Mouse (Mus musculus) heart, embryonic 11.5 days (tissue): ENCODE measurements around the gene Bnc2. TPM values are rescaled to one million over a fixed set of nuclear protein-coding genes. Genes with fewer than 3 reads are reported as not detected.
A peak's percentile ranks its signal among the peaks of the same experiment; 100 is the strongest.

ENCODE experiments used
- ATAC-seq: fragments of 200-750 bp; cut with Nextera tagmentation; replicated peaks from 2 replicates; pipeline ENCODE4 v1.8.0; 2017; ENCODE audit warnings: moderate library complexity; ENCODE audit not compliant: insufficient number of reproducible peaks, low FRiP score, low TSS enrichment
- H3K27ac ChIP-seq: fragments of 300-500 bp; sonication (generic); 2 replicates; pipeline ENCODE4 v1.5.1; 2014; ENCODE audit warnings: mild to moderate bottlenecking, low read depth, low read length
- H3K27me3 ChIP-seq: fragments of 300-500 bp; sonication (generic); 2 replicates; pipeline ENCODE4 v1.6.1; 2014; ENCODE audit warnings: mild to moderate bottlenecking, low read length, mixed read lengths; ENCODE audit not compliant: control insufficient read depth, insufficient read depth
- H3K36me3 ChIP-seq: fragments of 300-500 bp; sonication (generic); 2 replicates; pipeline ENCODE4 v1.6.1; 2014; ENCODE audit warnings: mild to moderate bottlenecking, low read length, moderate library complexity, mixed read lengths; ENCODE audit not compliant: control insufficient read depth, insufficient read depth
- H3K4me1 ChIP-seq: fragments of 300-500 bp; sonication (generic); 2 replicates; pipeline ENCODE4 v1.6.1; 2014; ENCODE audit warnings: low read length; ENCODE audit not compliant: control insufficient read depth, insufficient read depth
- H3K4me2 ChIP-seq: fragments of 300-500 bp; sonication (generic); 2 replicates; pipeline ENCODE4 v1.6.1; 2014; ENCODE audit warnings: mild to moderate bottlenecking, moderate library complexity
- H3K4me3 ChIP-seq: fragments of 300-500 bp; sonication (generic); 2 replicates; pipeline ENCODE4 v1.5.1; 2014; ENCODE audit warnings: low read depth, low read length
- H3K9ac ChIP-seq: fragments of 300-500 bp; sonication (generic); 2 replicates; pipeline ENCODE4 v1.6.1; 2014; ENCODE audit warnings: mild to moderate bottlenecking, low read depth, low read length, moderate library complexity
- H3K9me3 ChIP-seq: fragments of 300-500 bp; sonication (generic); replicated peaks from 2 replicates; pipeline ENCODE4 v1.6.1; 2016; ENCODE audit warnings: low read length; ENCODE audit not compliant: control insufficient read depth
- WGBS: fragments of 180-500 bp; shearing (Covaris S2); extraction: QIAGEN DNeasy Blood & Tissue Kit; methylation state at CpG from one replicate; pipeline ENCODE4 v1.1.7; 2014; ENCODE audit not compliant: insufficient replicate concordance; 5-methylcytosine and 5-hydroxymethylcytosine counted together
- polyA plus RNA-seq: library from polyadenylated mRNA; unstranded; fragments of >200 nt; fragmentation: Nextera tagmentation; extraction: Ambion mirVana; gene quantifications from 2 replicates; pipeline ENCODE4 v1.2.1, GENCODE M21; 2014

The Bnc2 gene
- polyA plus RNA-seq: 1.7 and 2.9 TPM in 2 replicates

GRCm38 (mm10) chr4:84675171-84675973, at the start of gene Bnc2:
Bnc2 (minus strand) TSS chr4:84675275.
- peak within 1 kb of the TSS; percentile 50; the same call in 1 of the 2 replicates for H3K27ac ChIP-seq
- peak within 1 kb of the TSS; percentile 31 for H3K9ac ChIP-seq
- H3K4me3 ChIP-seq: peak within 1 kb of the TSS; percentile 75
- peak within 1 kb of the TSS; percentile 92 for H3K4me2 ChIP-seq
- no peaks in the 10 kb centered on the region for H3K4me1 ChIP-seq
- H3K27me3 ChIP-seq: peaks cover 33% of the 10 kb centered on the region
- no peaks in the 10 kb centered on the region for H3K9me3 ChIP-seq
- no peaks in the 10 kb centered on the region for H3K36me3 ChIP-seq
- under 1% methylated on average over 76 of the region's 80 CpGs for WGBS
- ATAC-seq: peak; percentile 61

GRCm38 (mm10) chr4:84707961-84708360, 32.9 kb upstream of the Bnc2 start:
- WGBS: 51% methylated on average over 5 of the region's 5 CpGs
- no peak for ATAC-seq
- H3K4me2 ChIP-seq: no peak overlapping the region
- H3K9me3 ChIP-seq: no peaks in the 10 kb centered on the region
- no peaks in the 10 kb centered on the region for H3K4me1 ChIP-seq
- no peaks in the 10 kb centered on the region for H3K36me3 ChIP-seq
- no peak overlapping the region for H3K4me3 ChIP-seq
- H3K27ac ChIP-seq: no peak overlapping the region
- no peaks in the 10 kb centered on the region for H3K27me3 ChIP-seq
- H3K9ac ChIP-seq: no peak overlapping the region

- Histone ChIP-seq H3K27ac (no peak overlapping the region), H3K9me3 (no peaks in the 10 kb centered on the region), H3K9ac (no peak overlapping the region), H3K4me3 (no peak overlapping the region), H3K4me1 (peaks cover 4% of the 10 kb centered on the region; the same call in 1 of the 2 replicates), H3K36me3 (no peaks in the 10 kb centered on the region), H3K27me3 (no peaks in the 10 kb centered on the region), H3K4me2 (no peak overlapping the region)
- 54% methylated on average over 10 of the region's 10 CpGs for WGBS
- ATAC-seq: no peak
Observed at GRCm38 (mm10) chr4:84685521-84686366, 10.7 kb upstream of the Bnc2 start.

- Histone ChIP-seq H3K9me3 (no peaks in the 10 kb centered on the region), H3K27me3 (no peaks in the 10 kb centered on the region), H3K27ac (no peak overlapping the region), H3K4me3 (no peak overlapping the region), H3K4me2 (no peak overlapping the region), H3K36me3 (no peaks in the 10 kb centered on the region), H3K9ac (no peak overlapping the region), H3K4me1 (peaks cover 4% of the 10 kb centered on the region; the same call in 1 of the 2 replicates)
- no peak for ATAC-seq
- 85% methylated on average over 4 of the region's 4 CpGs for WGBS
Observed at GRCm38 (mm10) chr4:84685009-84685408, 9.9 kb upstream of the Bnc2 start.

GRCm38 (mm10) chr4:84675974-84676315, 870 bp upstream of the Bnc2 start:
- H3K27ac ChIP-seq: no peak overlapping the region
- WGBS: 2% methylated on average over 19 of the region's 19 CpGs
- H3K27me3 ChIP-seq: peaks cover 33% of the 10 kb centered on the region

GRCm38 (mm10) chr4:84674318-84675170, 531 bp downstream of the Bnc2 start:
- H3K4me2 ChIP-seq: peak overlapping the region; percentile 92
- peak; percentile 76 for ATAC-seq

More at GRCm38 (mm10) chr4:84675974-84676315, 870 bp upstream of the Bnc2 start:
- peak overlapping the region; percentile 12 for H3K9ac ChIP-seq
- H3K9me3 ChIP-seq: no peaks in the 10 kb centered on the region
- no peak for ATAC-seq
- peak overlapping the region; percentile 75 for H3K4me3 ChIP-seq
- no peaks in the 10 kb centered on the region for H3K4me1 ChIP-seq
- H3K4me2 ChIP-seq: peak overlapping the region; percentile 92
- no peaks in the 10 kb centered on the region for H3K36me3 ChIP-seq

GRCm38 (mm10) chr4:84673681-84674307, 1.3 kb downstream of the Bnc2 start:
- Histone ChIP-seq H3K4me2 (peak overlapping the region; percentile 92), H3K9me3 (no peaks in the 10 kb centered on the region), H3K27ac (no peak overlapping the region), H3K4me1 (no peaks in the 10 kb centered on the region), H3K27me3 (peaks cover 33% of the 10 kb centered on the region), H3K36me3 (no peaks in the 10 kb centered on the region), H3K4me3 (peak overlapping the region; percentile 75), H3K9ac (no peak overlapping the region)
- whole genome bisulfite sequencing: 16% methylated on average over 10 of the region's 10 CpGs
- no peak for ATAC-seq

More at GRCm38 (mm10) chr4:84674318-84675170, 531 bp downstream of the Bnc2 start:
- H3K27ac ChIP-seq: peak overlapping the region; percentile 50; the same call in 1 of the 2 replicates
- no peaks in the 10 kb centered on the region for H3K9me3 ChIP-seq
- H3K4me1 ChIP-seq: no peaks in the 10 kb centered on the region
- H3K27me3 ChIP-seq: peaks cover 33% of the 10 kb centered on the region
- H3K36me3 ChIP-seq: no peaks in the 10 kb centered on the region
- peak overlapping the region; percentile 31 for H3K9ac ChIP-seq
- H3K4me3 ChIP-seq: peak overlapping the region; percentile 75
- under 1% methylated on average over 95 of the region's 104 CpGs for WGBS
